Mouse (Mus musculus) stomach, postnatal 0 days (tissue): ENCODE data around the gene Dok7.

Source experiments
- CTCF ChIP-seq: IDR thresholded peaks from 2 replicates; pipeline ENCODE4 v1.5.1; 2016; ENCODE audit warnings: antibody characterized with exemption, low read depth, mild to moderate bottlenecking, moderate library complexity
- EP300 ChIP-seq: optimal IDR thresholded peaks from 2 replicates; pipeline ENCODE3; 2016; ENCODE audit warnings: antibody characterized with exemption

DNA sequence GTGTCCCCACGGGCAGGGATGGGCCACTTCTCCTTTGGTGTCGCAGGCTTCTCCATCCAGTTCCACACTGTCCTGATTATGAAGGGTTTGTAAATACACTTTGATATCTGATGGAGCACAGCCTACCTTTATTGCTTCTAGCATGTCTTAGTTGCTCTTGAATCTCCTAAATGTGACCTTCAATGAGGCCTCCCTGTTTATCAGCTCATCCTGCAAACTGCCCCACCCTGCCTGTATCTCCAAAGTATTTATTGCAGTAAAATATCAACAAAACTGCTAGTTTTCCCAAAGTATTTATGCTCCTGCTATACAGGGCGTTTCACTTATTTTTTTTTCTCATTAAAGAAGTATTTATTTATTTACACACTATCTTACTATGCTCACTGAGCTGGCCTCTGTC is 59.4 kb downstream of the Dok7 start:
- TF ChIP-seq CTCF = no peak
- no peak for TF ChIP-seq EP300
